Mouse (Mus musculus): ENCODE results near the gene Nrde2.

- TF ChIP-seq CTCF (IDR thresholded peaks at IDR 0.05; ENCODE audit: low read depth, low read length) (peak; percentile 61; the same call in 1 of the 2 replicates), POLR2A (IDR thresholded peaks at IDR 0.05; ENCODE audit: borderline replicate concordance, low read depth, low read length) (no peak)
Observed at GRCm38 (mm10) chr12:100131655-100132054, 27.8 kb downstream of the Nrde2 start.

Data from bone marrow macrophage, adult 2 months (primary cell).